Mouse (Mus musculus): ENCODE results near the gene Abtb2.

GRCm38 (mm10) chr2:103761993-103762392 lies 195.9 kb downstream of the Abtb2 start:
- TF ChIP-seq CTCF (IDR thresholded peaks at IDR 0.05; ENCODE audit: extremely low read depth, insufficient read depth, low read length), result no peak
- no peak for TF ChIP-seq POLR2A (IDR thresholded peaks at IDR 0.05; ENCODE audit: extremely low read depth, insufficient read depth, low read length)

Measured in cortical plate, adult 2 months (tissue).